Mouse (Mus musculus): Measurements from ENCODE around the gene Tdrkh. TPM values are rescaled to one million over a fixed set of nuclear protein-coding genes. Genes with fewer than 3 reads are reported as not detected.
A peak's percentile ranks its signal among the peaks of the same experiment; 100 is the strongest.

Gene Tdrkh
- polyA plus RNA-seq, 1 experiment from 2014 or later, result 8.5 TPM

- Histone ChIP-seq H3K9me3 (replicated peaks) (no peaks in the 10 kb centered on the region), H3K4me2 (no peak overlapping the region), H3K36me3 (no peaks in the 10 kb centered on the region), H3K4me3 (no peak overlapping the region), H3K9ac (no peak overlapping the region), H3K27me3 (replicated peaks) (peaks cover 50% of the 10 kb centered on the region), H3K4me1 (replicated peaks) (no peaks in the 10 kb centered on the region), H3K27ac (ENCODE audit: poor library complexity, severe bottlenecking) (no peak overlapping the region)
- no peak for ATAC-seq (ENCODE audit: insufficient number of reproducible peaks, low FRiP score)
- 60% methylated on average over 4 of the region's 4 CpGs for WGBS
Observed at GRCm38 (mm10) chr3:94405561-94405960, 7.5 kb upstream of the Tdrkh start.

- Histone ChIP-seq H3K4me3 (peak overlapping the region; percentile 54), H3K27ac (ENCODE audit: poor library complexity, severe bottlenecking) (no peak overlapping the region), H3K36me3 (no peaks in the 10 kb centered on the region), H3K27me3 (replicated peaks) (peaks cover 5% of the 10 kb centered on the region), H3K9ac (peak overlapping the region; percentile 5; the same call in 1 of the 2 replicates), H3K4me2 (peak overlapping the region; percentile 78), H3K4me1 (replicated peaks) (peaks cover 3% of the 10 kb centered on the region; the same call in 1 of the 2 replicates), H3K9me3 (replicated peaks) (no peaks in the 10 kb centered on the region)
- ATAC-seq (ENCODE audit: insufficient number of reproducible peaks, low FRiP score), result 0 out of 2 replicates have a peak, but pooled peaks have one; percentile 13
- 10% methylated on average over 25 of the region's 25 CpGs for WGBS
Observed at GRCm38 (mm10) chr3:94412530-94412929, 543 bp upstream of the Tdrkh start.

DNA sequence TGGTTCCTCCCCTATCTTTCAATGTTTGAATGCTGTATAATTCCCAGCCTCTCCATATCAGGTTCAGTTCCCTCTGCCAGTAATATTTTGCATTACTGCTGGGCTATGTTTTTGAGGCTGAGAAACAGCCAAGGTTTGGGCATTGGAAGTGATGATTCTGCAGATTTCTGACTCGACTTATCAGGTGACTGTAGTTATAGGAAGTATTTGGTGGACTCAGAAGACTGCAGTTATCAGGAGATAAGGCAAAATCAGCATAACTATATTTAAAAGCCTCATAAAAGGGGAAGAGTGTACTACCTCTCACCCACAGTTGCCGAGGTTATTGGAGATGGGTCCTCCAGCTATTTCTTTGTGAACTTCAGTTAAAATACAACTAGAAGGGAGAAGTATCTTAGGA lies 17.9 kb downstream of the Tdrkh start:
- H3K36me3 ChIP-seq, result no peaks in the 10 kb centered on the region
- H3K27ac ChIP-seq (ENCODE audit: poor library complexity, severe bottlenecking), result no peak overlapping the region
- no peak overlapping the region for H3K4me3 ChIP-seq
- no peak for ATAC-seq (ENCODE audit: insufficient number of reproducible peaks, low FRiP score)
- no peaks in the 10 kb centered on the region for H3K9me3 ChIP-seq (replicated peaks)
- no peak overlapping the region for H3K9ac ChIP-seq
- no peaks in the 10 kb centered on the region for H3K27me3 ChIP-seq (replicated peaks)
- H3K4me1 ChIP-seq (replicated peaks), result no peaks in the 10 kb centered on the region
- 54% methylated on average over 2 of the region's 2 CpGs for WGBS
- H3K4me2 ChIP-seq, result no peak overlapping the region

- Histone ChIP-seq H3K4me2 (no peak overlapping the region), H3K9me3 (replicated peaks) (no peaks in the 10 kb centered on the region), H3K27me3 (replicated peaks) (peaks cover 2% of the 10 kb centered on the region; the same call in 1 of the 2 replicates), H3K4me3 (no peak overlapping the region), H3K9ac (no peak overlapping the region), H3K27ac (ENCODE audit: poor library complexity, severe bottlenecking) (no peak overlapping the region), H3K4me1 (replicated peaks) (no peaks in the 10 kb centered on the region), H3K36me3 (no peaks in the 10 kb centered on the region)
- no peak for ATAC-seq (ENCODE audit: insufficient number of reproducible peaks, low FRiP score)
- WGBS, result 84% methylated on average over 2 of the region's 2 CpGs
Observed at GRCm38 (mm10) chr3:94434305-94434704, 21.2 kb downstream of the Tdrkh start.

- no peak overlapping the region for H3K4me2 ChIP-seq
- no peaks in the 10 kb centered on the region for H3K36me3 ChIP-seq
- no peak for ATAC-seq (ENCODE audit: insufficient number of reproducible peaks, low FRiP score)
- 76% methylated on average over 9 of the region's 9 CpGs for WGBS
- peaks cover 12% of the 10 kb centered on the region for H3K27me3 ChIP-seq (replicated peaks)
- no peaks in the 10 kb centered on the region for H3K4me1 ChIP-seq (replicated peaks)
- no peak overlapping the region for H3K4me3 ChIP-seq
- H3K27ac ChIP-seq (ENCODE audit: poor library complexity, severe bottlenecking), result no peak overlapping the region
- H3K9me3 ChIP-seq (replicated peaks), result no peaks in the 10 kb centered on the region
- H3K9ac ChIP-seq, result no peak overlapping the region
Observed at GRCm38 (mm10) chr3:94436420-94436819, 23.3 kb downstream of the Tdrkh start.

GRCm38 (mm10) chr3:94441182-94441581 lies 28.1 kb downstream of the Tdrkh start:
- no peaks in the 10 kb centered on the region for H3K9me3 ChIP-seq (replicated peaks)
- no peak overlapping the region for H3K9ac ChIP-seq
- H3K4me2 ChIP-seq, result no peak overlapping the region
- 37% methylated on average over 3 of the region's 3 CpGs for WGBS
- no peak for ATAC-seq (ENCODE audit: insufficient number of reproducible peaks, low FRiP score)
- peaks cover 7% of the 10 kb centered on the region for H3K4me1 ChIP-seq (replicated peaks)
- peaks cover 16% of the 10 kb centered on the region for H3K36me3 ChIP-seq
- H3K27ac ChIP-seq (ENCODE audit: poor library complexity, severe bottlenecking), result no peak overlapping the region
- H3K4me3 ChIP-seq, result no peak overlapping the region
- H3K27me3 ChIP-seq (replicated peaks), result peaks cover 12% of the 10 kb centered on the region

GRCm38 (mm10) chr3:94442951-94443596 lies 30.0 kb downstream of the Tdrkh start, which contains the start of gene Mrpl9:
Gene Mrpl9 (plus strand): TSS chr3:94443318.
- peak within 1 kb of the TSS; percentile 55 for H3K27ac ChIP-seq (ENCODE audit: poor library complexity, severe bottlenecking)
- ATAC-seq (ENCODE audit: insufficient number of reproducible peaks, low FRiP score), result peak; percentile 96
- H3K4me2 ChIP-seq, result peak within 1 kb of the TSS; percentile 92
- no peaks in the 10 kb centered on the region for H3K9me3 ChIP-seq (replicated peaks)
- peaks cover 35% of the 10 kb centered on the region for H3K36me3 ChIP-seq
- peaks cover 12% of the 10 kb centered on the region for H3K27me3 ChIP-seq (replicated peaks)
- H3K9ac ChIP-seq, result peak within 1 kb of the TSS; percentile 94
- peaks cover 7% of the 10 kb centered on the region for H3K4me1 ChIP-seq (replicated peaks)
- peak within 1 kb of the TSS; percentile 85 for H3K4me3 ChIP-seq
- WGBS, result under 1% methylated on average over 39 of the region's 39 CpGs

GRCm38 (mm10) chr3:94443597-94443964 lies 30.5 kb downstream of the Tdrkh start, which contains the start of gene Oaz3:
Gene Oaz3 (minus strand): TSS chr3:94443915.
- Histone ChIP-seq H3K4me3 (peak within 1 kb of the TSS; percentile 85), H3K4me1 (replicated peaks) (peaks cover 7% of the 10 kb centered on the region), H3K27me3 (replicated peaks) (peaks cover 12% of the 10 kb centered on the region), H3K36me3 (peaks cover 40% of the 10 kb centered on the region), H3K9ac (peak within 1 kb of the TSS; percentile 94), H3K27ac (ENCODE audit: poor library complexity, severe bottlenecking) (peak within 1 kb of the TSS; percentile 55), H3K4me2 (peak within 1 kb of the TSS; percentile 92), H3K9me3 (replicated peaks) (no peaks in the 10 kb centered on the region)
- 1% methylated on average over 24 of the region's 24 CpGs for WGBS
- ATAC-seq (ENCODE audit: insufficient number of reproducible peaks, low FRiP score), result peak; percentile 77

DNA sequence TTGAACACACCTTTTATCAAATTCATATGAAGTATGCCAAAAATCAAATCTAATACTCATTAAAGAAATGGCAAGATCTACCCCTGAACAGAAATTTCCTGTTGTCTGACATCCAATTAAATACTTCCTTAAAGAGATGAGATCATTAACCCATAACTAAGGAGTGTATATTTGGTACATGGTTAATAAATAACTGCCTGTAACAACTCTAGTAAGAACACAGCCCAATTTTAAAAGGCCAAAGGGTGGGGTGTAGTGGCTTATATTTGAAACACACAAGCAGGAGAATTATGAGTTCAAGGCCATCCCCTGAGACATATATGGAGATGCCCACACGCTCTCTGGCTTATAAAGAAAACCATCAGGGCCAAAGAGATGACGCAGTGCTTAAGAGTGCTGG lies 36.3 kb downstream of the Tdrkh start:
- Histone ChIP-seq H3K36me3 (peaks cover 52% of the 10 kb centered on the region), H3K9ac (no peak overlapping the region), H3K27me3 (replicated peaks) (no peaks in the 10 kb centered on the region), H3K4me2 (no peak overlapping the region), H3K4me1 (replicated peaks) (peaks cover 1% of the 10 kb centered on the region), H3K27ac (ENCODE audit: poor library complexity, severe bottlenecking) (no peak overlapping the region), H3K9me3 (replicated peaks) (no peaks in the 10 kb centered on the region), H3K4me3 (no peak overlapping the region)
- no peak for ATAC-seq (ENCODE audit: insufficient number of reproducible peaks, low FRiP score)
- WGBS, result 94% methylated on average over 2 of the region's 2 CpGs

DNA sequence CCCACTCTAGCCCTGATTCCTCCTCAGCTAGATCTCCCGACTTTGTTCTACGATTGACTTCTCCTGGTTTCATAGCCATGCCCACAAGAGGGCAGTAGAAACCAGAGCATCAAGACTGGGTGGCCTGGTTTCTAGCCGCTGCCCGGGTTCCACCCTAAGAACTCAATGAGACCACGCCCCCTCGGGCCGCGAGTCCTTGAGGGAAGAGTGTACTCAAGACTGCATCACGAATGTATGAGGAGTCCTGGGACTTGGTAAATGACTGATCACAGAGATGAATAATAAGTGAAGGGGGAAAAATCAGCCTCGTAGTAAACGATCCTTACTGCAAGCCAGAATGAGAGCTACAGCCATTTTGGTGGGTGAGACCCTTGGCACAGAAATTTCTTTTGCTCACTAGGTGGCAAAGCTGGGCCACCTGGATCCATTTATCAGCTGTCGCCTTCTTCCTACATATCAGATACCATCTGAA lies 43.5 kb downstream of the Tdrkh start:
- 2% methylated on average over 12 of the region's 12 CpGs for WGBS
- H3K4me3 ChIP-seq, result peak overlapping the region; percentile 42
- no peak overlapping the region for H3K9ac ChIP-seq
- peak; percentile 82 for ATAC-seq (ENCODE audit: insufficient number of reproducible peaks, low FRiP score)
- H3K27me3 ChIP-seq (replicated peaks), result peaks cover 7% of the 10 kb centered on the region
- H3K27ac ChIP-seq (ENCODE audit: poor library complexity, severe bottlenecking), result no peak overlapping the region
- H3K36me3 ChIP-seq, result no peaks in the 10 kb centered on the region
- no peaks in the 10 kb centered on the region for H3K4me1 ChIP-seq (replicated peaks)
- peak overlapping the region; percentile 63 for H3K4me2 ChIP-seq
- H3K9me3 ChIP-seq (replicated peaks), result peaks cover 4% of the 10 kb centered on the region

DNA sequence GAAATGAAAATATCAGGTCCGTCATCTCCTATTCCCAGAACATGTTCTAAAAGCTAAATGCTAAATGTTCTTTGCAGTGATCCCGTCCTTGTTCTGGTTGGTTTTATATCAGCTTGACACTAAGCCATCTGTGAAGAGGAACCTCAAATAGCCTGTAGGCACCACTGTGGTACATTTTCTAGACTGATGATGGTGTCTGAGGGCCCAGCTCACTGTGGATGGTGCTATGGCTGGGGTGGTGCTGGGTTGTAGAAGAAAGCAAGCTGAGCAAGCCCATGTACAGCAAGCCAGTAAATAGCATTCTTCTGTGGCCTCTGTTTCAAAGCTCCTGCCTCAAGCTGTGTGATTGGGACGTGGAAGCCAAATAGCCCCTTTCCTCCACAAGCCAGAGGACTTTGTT lies 44.0 kb downstream of the Tdrkh start:
- no peak overlapping the region for H3K4me3 ChIP-seq
- no peak for ATAC-seq (ENCODE audit: insufficient number of reproducible peaks, low FRiP score)
- H3K36me3 ChIP-seq, result no peaks in the 10 kb centered on the region
- WGBS, result 70% methylated on average over 3 of the region's 3 CpGs
- peaks cover 4% of the 10 kb centered on the region for H3K9me3 ChIP-seq (replicated peaks)
- no peak overlapping the region for H3K9ac ChIP-seq
- no peaks in the 10 kb centered on the region for H3K4me1 ChIP-seq (replicated peaks)
- no peak overlapping the region; the same call in 1 of the 2 replicates for H3K4me2 ChIP-seq
- H3K27me3 ChIP-seq (replicated peaks), result peaks cover 7% of the 10 kb centered on the region
- H3K27ac ChIP-seq (ENCODE audit: poor library complexity, severe bottlenecking), result no peak overlapping the region
